Mouse (Mus musculus) testis, adult 2 months (tissue): Measurements from ENCODE around the gene Aldh18a1. TPM values are rescaled to one million over a fixed set of nuclear protein-coding genes. Genes with fewer than 3 reads are reported as not detected.
"Not testable (repeated sequence)": the region's sequence is repeated elsewhere in the genome, so short reads cannot be mapped to it uniquely, and the experiment has no call there.

Source experiments
- H3K27ac ChIP-seq: fragments of 200-500 bp; 2 replicates; pipeline ENCODE4 v1.5.1; 2012; ENCODE audit warnings: low read depth, low read length; ENCODE audit not compliant: control insufficient read depth, insufficient read depth
- H3K27me3 ChIP-seq: fragments of 200-500 bp; 2 replicates; pipeline ENCODE4 v1.6.1; 2012; ENCODE audit warnings: mild to moderate bottlenecking, low read length, moderate library complexity; ENCODE audit not compliant: control insufficient read depth, insufficient read depth
- H3K36me3 ChIP-seq: fragments of 200-500 bp; 2 replicates; pipeline ENCODE4 v1.6.1; 2012; ENCODE audit warnings: mild to moderate bottlenecking, low read length; ENCODE audit not compliant: control insufficient read depth, insufficient read depth
- H3K4me1 ChIP-seq: fragments of 200-500 bp; 2 replicates; pipeline ENCODE4 v1.6.1; 2012; ENCODE audit warnings: low read length; ENCODE audit not compliant: control insufficient read depth, insufficient read depth
- H3K4me3 ChIP-seq: fragments of 200-500 bp; 2 replicates; pipeline ENCODE4 v1.5.1; 2012; ENCODE audit warnings: low read depth, mild to moderate bottlenecking, low read length, moderate library complexity, mixed read lengths; ENCODE audit not compliant: control insufficient read depth
- CTCF ChIP-seq: fragments of 200-500 bp; IDR thresholded peaks from 2 replicates; pipeline ENCODE4 v1.5.1; 2012; ENCODE audit warnings: low read depth, mild to moderate bottlenecking, inconsistent platforms, low read length, moderate library complexity; ENCODE audit not compliant: control insufficient read depth, insufficient read depth, insufficient replicate concordance
- POLR2A ChIP-seq: fragments of 200-500 bp; IDR thresholded peaks from 2 replicates; pipeline ENCODE4 v1.6.1; 2012; ENCODE audit warnings: low read depth, mild to moderate bottlenecking, inconsistent platforms, low read length, moderate library complexity; ENCODE audit not compliant: control insufficient read depth
- polyA plus RNA-seq: library from polyadenylated mRNA; depleted of rRNA; stranded (reverse); fragments of >200 nt; gene quantifications from 2 replicates; pipeline ENCODE4 v1.2.3, GENCODE M21; 2012

Gene Aldh18a1
- polyA plus RNA-seq, 1 experiment = 4.8 TPM

GRCm38 (mm10) chr19:40563880-40564645, 24.2 kb downstream of the Aldh18a1 start:
- no peak overlapping the region for H3K4me3 ChIP-seq
- H3K27ac ChIP-seq = no peak overlapping the region
- no peaks in the 10 kb centered on the region for H3K27me3 ChIP-seq
- TF ChIP-seq POLR2A (no peak), CTCF (no peak)
- H3K4me1 ChIP-seq = no peaks in the 10 kb centered on the region
- no peaks in the 10 kb centered on the region; the same call in 1 of the 2 replicates for H3K36me3 ChIP-seq

- peak overlapping the region; percentile 11 for H3K4me3 ChIP-seq
- not testable (repeated sequence) for H3K4me1 ChIP-seq, H3K36me3 ChIP-seq, H3K27me3 ChIP-seq, H3K27ac ChIP-seq
Measured at GRCm38 (mm10) chr19:40561521-40561920, 26.7 kb downstream of the Aldh18a1 start.

GRCm38 (mm10) chr19:40556029-40556428, 32.2 kb downstream of the Aldh18a1 start:
- TF ChIP-seq POLR2A = no peak
- no peak for TF ChIP-seq CTCF
- no peaks in the 10 kb centered on the region for H3K4me1 ChIP-seq
- H3K36me3 ChIP-seq = no peaks in the 10 kb centered on the region; the same call in 1 of the 2 replicates
- no peak overlapping the region for H3K27ac ChIP-seq
- no peak overlapping the region for H3K4me3 ChIP-seq
- no peaks in the 10 kb centered on the region for H3K27me3 ChIP-seq

- Histone ChIP-seq H3K36me3 (no peaks in the 10 kb centered on the region; the same call in 1 of the 2 replicates), H3K27ac (no peak overlapping the region), H3K27me3 (no peaks in the 10 kb centered on the region), H3K4me3 (no peak overlapping the region), H3K4me1 (no peaks in the 10 kb centered on the region)
- TF ChIP-seq CTCF = no peak
- no peak for TF ChIP-seq POLR2A
Measured at GRCm38 (mm10) chr19:40555136-40555535, 33.1 kb downstream of the Aldh18a1 start.

DNA sequence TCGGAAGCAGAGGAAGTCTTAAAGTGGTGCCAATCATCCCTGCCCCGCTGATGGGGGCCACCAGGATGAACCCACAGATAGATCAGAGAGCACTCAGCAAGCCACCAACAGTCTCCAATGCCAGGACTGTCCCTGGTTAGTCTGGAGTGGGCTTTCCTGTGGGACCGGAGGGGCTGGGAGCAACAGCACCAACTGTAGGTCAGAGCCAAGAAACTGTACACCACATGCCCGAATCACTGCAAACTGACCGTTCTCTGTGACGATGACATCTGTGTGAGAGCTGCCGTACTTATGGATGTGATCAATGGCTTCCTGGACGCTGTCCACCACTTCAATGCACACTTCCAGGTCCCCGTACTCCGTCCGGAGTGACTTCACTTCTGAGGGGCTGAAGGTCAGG, 33.9 kb downstream of the Aldh18a1 start:
- H3K27ac ChIP-seq = no peak overlapping the region
- TF ChIP-seq POLR2A (no peak), CTCF (no peak)
- H3K36me3 ChIP-seq = no peaks in the 10 kb centered on the region; the same call in 1 of the 2 replicates
- no peaks in the 10 kb centered on the region for H3K4me1 ChIP-seq
- H3K4me3 ChIP-seq = no peak overlapping the region
- H3K27me3 ChIP-seq = no peaks in the 10 kb centered on the region

DNA sequence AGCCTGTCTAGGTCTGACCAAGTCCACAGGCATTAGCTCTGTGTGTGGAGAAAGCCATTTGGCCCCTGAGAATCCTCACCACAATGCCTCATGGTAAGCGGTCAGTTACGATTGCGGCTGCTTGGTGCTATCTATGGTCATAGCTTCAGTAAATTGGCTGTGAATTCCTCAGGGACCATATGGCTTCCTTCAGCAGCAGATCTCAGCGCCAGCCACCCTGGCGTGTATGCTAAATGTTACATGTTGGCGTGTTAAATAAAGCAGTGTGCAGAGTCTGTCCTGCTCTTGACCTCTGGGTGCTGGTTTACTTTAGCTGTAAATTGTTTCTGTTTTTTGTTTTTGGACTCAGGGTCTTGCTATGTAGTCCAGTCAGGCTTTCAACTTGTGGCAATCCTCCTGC, 34.4 kb downstream of the Aldh18a1 start:
- Histone ChIP-seq H3K36me3 (no peaks in the 10 kb centered on the region; the same call in 1 of the 2 replicates), H3K27me3 (no peaks in the 10 kb centered on the region), H3K4me1 (no peaks in the 10 kb centered on the region; the same call in 1 of the 2 replicates), H3K4me3 (no peak overlapping the region), H3K27ac (no peak overlapping the region)
- TF ChIP-seq CTCF (no peak), POLR2A (no peak)

GRCm38 (mm10) chr19:40553014-40553789, 35.1 kb downstream of the Aldh18a1 start:
- Histone ChIP-seq H3K27me3 (no peaks in the 10 kb centered on the region), H3K27ac (no peak overlapping the region), H3K36me3 (no peaks in the 10 kb centered on the region; the same call in 1 of the 2 replicates), H3K4me1 (no peaks in the 10 kb centered on the region; the same call in 1 of the 2 replicates), H3K4me3 (no peak overlapping the region)
- TF ChIP-seq CTCF (no peak), POLR2A (no peak)
